Mouse (Mus musculus): ENCODE results near the gene Med16. TPM values are rescaled to one million over a fixed set of nuclear protein-coding genes. Genes with fewer than 3 reads are reported as not detected.

Gene Med16
- polyA plus RNA-seq, 1 experiment: 92.6 TPM

- TF ChIP-seq CTCF (IDR thresholded peaks at IDR 0.05; ENCODE audit: borderline replicate concordance, extremely low read depth, insufficient read depth, insufficient read length) (no peak), POLR2A (IDR thresholded peaks at IDR 0.05; ENCODE audit: borderline replicate concordance, extremely low read depth, insufficient read depth, insufficient read length, poor library complexity, severe bottlenecking) (no peak)
- no peak for DNase-seq (ENCODE audit: low read depth)
These were observed 46.5 kb downstream of the Med16 start for GRCm38 (mm10) chr10:79862049-79862788.

- TF ChIP-seq CTCF (IDR thresholded peaks at IDR 0.05; ENCODE audit: borderline replicate concordance, extremely low read depth, insufficient read depth, insufficient read length): no peak
- no peak for TF ChIP-seq POLR2A (IDR thresholded peaks at IDR 0.05; ENCODE audit: borderline replicate concordance, extremely low read depth, insufficient read depth, insufficient read length, poor library complexity, severe bottlenecking)
- no peak for DNase-seq (ENCODE audit: low read depth)
These were observed 47.3 kb downstream of the Med16 start for GRCm38 (mm10) chr10:79861230-79862048.

- DNase-seq (ENCODE audit: low read depth): no peak
- TF ChIP-seq POLR2A (IDR thresholded peaks at IDR 0.05; ENCODE audit: borderline replicate concordance, extremely low read depth, insufficient read depth, insufficient read length, poor library complexity, severe bottlenecking): no peak
- no peak for TF ChIP-seq CTCF (IDR thresholded peaks at IDR 0.05; ENCODE audit: borderline replicate concordance, extremely low read depth, insufficient read depth, insufficient read length)
These were observed 48.4 kb downstream of the Med16 start for GRCm38 (mm10) chr10:79860079-79860911.

GRCm38 (mm10) chr10:79859116-79859515 lies 49.6 kb downstream of the Med16 start:
- no peak for TF ChIP-seq CTCF (IDR thresholded peaks at IDR 0.05; ENCODE audit: borderline replicate concordance, extremely low read depth, insufficient read depth, insufficient read length)
- no peak for TF ChIP-seq POLR2A (IDR thresholded peaks at IDR 0.05; ENCODE audit: borderline replicate concordance, extremely low read depth, insufficient read depth, insufficient read length, poor library complexity, severe bottlenecking)
- DNase-seq (ENCODE audit: low read depth): no peak

- no peak for TF ChIP-seq CTCF (IDR thresholded peaks at IDR 0.05; ENCODE audit: borderline replicate concordance, extremely low read depth, insufficient read depth, insufficient read length)
- DNase-seq (ENCODE audit: low read depth): peak; percentile 94
These were observed 50.2 kb downstream of the Med16 start for GRCm38 (mm10) chr10:79858416-79859074.

GRCm38 (mm10) chr10:79857894-79858293 lies 50.8 kb downstream of the Med16 start:
- TF ChIP-seq POLR2A (IDR thresholded peaks at IDR 0.05; ENCODE audit: borderline replicate concordance, extremely low read depth, insufficient read depth, insufficient read length, poor library complexity, severe bottlenecking): no peak
- TF ChIP-seq CTCF (IDR thresholded peaks at IDR 0.05; ENCODE audit: borderline replicate concordance, extremely low read depth, insufficient read depth, insufficient read length): no peak
- DNase-seq (ENCODE audit: low read depth): no peak

GRCm38 (mm10) chr10:79857452-79857811 lies 51.3 kb downstream of the Med16 start:
- peak; percentile 75 for DNase-seq (ENCODE audit: low read depth)
- no peak for TF ChIP-seq CTCF (IDR thresholded peaks at IDR 0.05; ENCODE audit: borderline replicate concordance, extremely low read depth, insufficient read depth, insufficient read length)
- no peak for TF ChIP-seq POLR2A (IDR thresholded peaks at IDR 0.05; ENCODE audit: borderline replicate concordance, extremely low read depth, insufficient read depth, insufficient read length, poor library complexity, severe bottlenecking)

GRCm38 (mm10) chr10:79856704-79857451 lies 51.8 kb downstream of the Med16 start:
- no peak for TF ChIP-seq POLR2A (IDR thresholded peaks at IDR 0.05; ENCODE audit: borderline replicate concordance, extremely low read depth, insufficient read depth, insufficient read length, poor library complexity, severe bottlenecking)
- no peak for TF ChIP-seq CTCF (IDR thresholded peaks at IDR 0.05; ENCODE audit: borderline replicate concordance, extremely low read depth, insufficient read depth, insufficient read length)

GRCm38 (mm10) chr10:79856280-79856679 lies 52.4 kb downstream of the Med16 start:
- DNase-seq (ENCODE audit: low read depth): no peak
- TF ChIP-seq POLR2A (IDR thresholded peaks at IDR 0.05; ENCODE audit: borderline replicate concordance, extremely low read depth, insufficient read depth, insufficient read length, poor library complexity, severe bottlenecking) (no peak), CTCF (IDR thresholded peaks at IDR 0.05; ENCODE audit: borderline replicate concordance, extremely low read depth, insufficient read depth, insufficient read length) (no peak)

More at GRCm38 (mm10) chr10:79856704-79857451, 51.8 kb downstream of the Med16 start:
- DNase-seq (ENCODE audit: low read depth): no peak

GRCm38 (mm10) chr10:79855558-79856184 lies 53.1 kb downstream of the Med16 start:
- DNase-seq (ENCODE audit: low read depth): peak; percentile 61
- no peak for TF ChIP-seq CTCF (IDR thresholded peaks at IDR 0.05; ENCODE audit: borderline replicate concordance, extremely low read depth, insufficient read depth, insufficient read length)
- no peak for TF ChIP-seq POLR2A (IDR thresholded peaks at IDR 0.05; ENCODE audit: borderline replicate concordance, extremely low read depth, insufficient read depth, insufficient read length, poor library complexity, severe bottlenecking)
